Mouse (Mus musculus): ENCODE measurements around the gene Gm17728.
"Not testable (repeated sequence)": the region's sequence is repeated elsewhere in the genome, so short reads cannot be mapped to it uniquely, and the experiment has no call there.

The Gm17728 gene

DNA sequence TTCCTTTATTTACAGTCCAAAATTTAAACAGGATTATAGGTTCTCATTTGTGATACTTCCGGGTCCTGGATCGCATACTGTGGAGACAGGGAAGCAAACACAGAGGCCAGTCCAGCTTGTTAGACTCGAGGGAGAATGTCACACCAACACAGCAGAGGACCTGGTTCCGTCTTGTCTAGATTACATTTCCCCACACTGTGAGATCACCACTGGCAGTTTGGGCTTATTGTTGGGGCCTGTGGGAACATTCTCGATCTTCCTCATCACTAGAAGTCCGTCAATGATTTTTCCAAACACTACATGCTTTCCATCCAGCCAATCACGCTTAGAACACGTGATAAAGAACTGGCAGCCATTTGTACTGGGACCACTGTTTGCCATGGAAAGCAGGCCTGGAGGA, at the start of gene Gm17728:
TSS of gene Gm17728 (plus strand) at position 301 of the 400 bp plus-strand sequence.
- DNase-seq (ENCODE audit: low spot score in 2 of 2): not testable (repeated sequence)

GRCm38 (mm10) chr17:9397493-9397892, 24.4 kb upstream of the Gm17728 start:
- no peak for DNase-seq (ENCODE audit: low spot score in 2 of 2)

DNA sequence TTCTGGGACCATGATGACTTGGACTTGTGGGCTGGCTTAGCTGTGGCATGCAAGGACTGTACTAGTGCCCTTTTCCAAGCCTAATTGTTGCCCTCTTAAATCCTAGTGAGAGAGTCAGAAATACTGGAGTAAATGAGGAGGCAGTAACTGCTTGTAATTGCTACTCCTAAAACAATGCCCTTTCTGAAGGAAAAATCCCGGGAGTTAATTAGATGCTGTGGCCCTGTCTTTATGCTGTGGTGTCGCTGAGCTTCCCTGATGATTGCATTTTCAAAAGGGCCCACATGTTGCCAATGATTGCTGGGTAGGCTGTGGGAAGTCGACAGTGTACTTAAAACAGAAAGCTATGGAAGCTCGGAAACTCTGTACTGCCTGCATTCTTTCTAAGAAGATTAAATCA, 23.3 kb upstream of the Gm17728 start:
- DNase-seq (ENCODE audit: low spot score in 2 of 2): no peak

- DNase-seq (ENCODE audit: low spot score in 2 of 2): no peak
Measured at GRCm38 (mm10) chr17:9403991-9404390, 17.9 kb upstream of the Gm17728 start.

DNA sequence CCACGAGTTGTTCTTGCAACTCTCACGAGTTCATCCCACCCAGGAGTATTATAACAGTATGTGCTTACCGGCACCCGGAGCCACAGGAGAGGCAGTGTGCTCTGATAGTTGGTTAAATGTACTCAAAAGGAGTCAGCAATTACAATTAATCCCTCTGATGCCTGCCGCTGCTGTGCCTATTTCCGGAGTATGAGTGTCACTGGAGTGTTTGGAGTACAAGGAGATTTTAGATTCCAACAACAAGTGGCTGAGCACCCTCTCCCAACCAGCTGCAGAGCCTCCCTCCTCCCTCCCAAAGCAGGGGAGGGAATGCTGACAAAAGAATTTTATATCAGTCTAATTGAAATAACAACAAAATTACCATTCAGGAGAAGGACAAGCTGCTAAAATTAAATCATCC, 14.2 kb upstream of the Gm17728 start:
- DNase-seq (ENCODE audit: low spot score in 2 of 2): no peak

DNA sequence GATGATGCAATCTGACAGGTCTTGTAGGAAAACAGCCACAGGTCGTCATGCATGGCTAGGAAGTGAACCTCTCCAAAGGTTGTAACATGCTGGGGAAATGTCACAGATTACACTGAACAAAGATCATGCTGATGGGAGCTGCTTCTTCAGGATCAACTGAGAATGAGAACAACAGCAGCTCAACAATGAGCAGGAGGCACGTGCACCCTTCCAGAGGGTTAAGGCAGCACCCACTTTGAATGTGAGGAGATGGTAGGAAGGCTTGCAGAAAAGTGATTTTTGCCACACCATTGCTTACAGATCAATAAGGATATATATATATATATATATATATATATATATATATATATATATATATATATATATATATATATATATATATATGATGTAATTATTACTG, 2.8 kb upstream of the Gm17728 start:
- no peak for DNase-seq (ENCODE audit: low spot score in 2 of 2)

GRCm38 (mm10) chr17:9428374-9428994, 6.6 kb downstream of the Gm17728 start:
- no peak for DNase-seq (ENCODE audit: low spot score in 2 of 2)

DNA sequence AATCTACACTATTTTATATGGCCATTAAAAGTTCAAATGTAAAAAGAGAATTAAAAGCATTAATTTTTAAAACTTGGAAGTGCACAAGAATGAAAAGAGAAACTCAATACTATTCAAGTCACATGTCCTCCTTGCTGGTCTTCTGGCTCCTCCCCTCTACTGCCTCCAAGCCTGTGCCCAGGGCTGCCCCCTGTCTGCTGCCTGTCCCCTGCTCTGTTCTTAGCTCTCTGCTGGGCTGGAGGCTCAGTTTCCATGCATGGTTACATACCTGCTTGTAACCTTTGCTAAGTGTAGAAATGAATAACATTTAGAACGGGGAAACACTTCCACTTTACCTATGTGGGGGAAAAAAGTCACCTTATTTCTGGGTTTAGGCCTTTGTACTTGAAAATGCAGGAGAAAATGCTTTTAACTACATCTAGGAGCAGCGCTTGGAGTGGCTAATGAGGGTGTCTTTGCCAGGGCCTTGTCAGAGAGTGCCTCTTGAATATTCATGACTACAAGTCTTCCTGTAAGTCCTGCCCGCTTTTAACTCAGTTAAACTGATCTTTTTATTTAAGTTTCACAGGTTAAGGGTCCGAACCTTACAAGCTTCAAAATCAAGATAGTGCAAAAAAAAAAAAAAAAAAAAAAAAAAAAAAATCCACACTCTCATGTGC, 18.3 kb downstream of the Gm17728 start:
- no peak for DNase-seq (ENCODE audit: low spot score in 2 of 2)

GRCm38 (mm10) chr17:9456406-9456805, 34.5 kb downstream of the Gm17728 start:
- no peak for DNase-seq (ENCODE audit: low spot score in 2 of 2)

- DNase-seq (ENCODE audit: low spot score in 2 of 2): no peak
Measured at GRCm38 (mm10) chr17:9460904-9461303, 39.0 kb downstream of the Gm17728 start.
